20 mouse cellular contexts compared by ENCODE assay signal in the genomic region with DNA sequence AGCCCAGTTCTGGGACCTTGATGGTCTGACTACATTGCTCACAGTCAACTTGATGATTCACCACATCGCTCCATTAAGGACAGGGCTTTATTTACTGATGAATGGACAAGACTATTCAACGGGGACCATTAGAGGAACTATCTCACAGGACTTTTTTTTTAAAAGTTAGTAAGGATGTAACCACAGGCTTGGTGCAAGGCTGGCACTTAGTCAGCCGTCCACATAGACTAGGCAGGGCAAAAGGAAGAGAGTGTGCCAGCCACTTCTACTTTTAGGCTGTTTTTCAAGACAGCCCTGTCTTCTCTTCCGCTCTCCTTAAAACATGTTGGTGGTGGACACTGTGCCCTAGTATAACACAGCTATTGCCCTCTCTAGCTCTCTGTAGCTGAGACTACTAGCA.
A peak's percentile ranks its signal among the peaks of the same experiment; 100 is the strongest.
DNase-seq lines count a peak whose midpoint lies in the region; ATAC-seq and TF ChIP-seq lines count a peak whose summit lies in the region.
"Had no signal": no experiment of that assay in that cellular context is flagged by ENCODE, and none has a peak within 500 bp of the region (broad histone marks: within the 10 kb centered on the region; RNA-seq: fewer than 3 reads in every experiment).

No protein-coding gene starts in this region.

- TF ChIP-seq CTCF in forebrain, postnatal 0 days (IDR thresholded peaks at IDR 0.05; ENCODE audit: low read depth) = no peak

- no peaks in the 10 kb centered on the region for H3K79me2 ChIP-seq in macrophage (ENCODE audit: inconsistent target)

- no peaks in the 10 kb centered on the region for H3K4me1 ChIP-seq in forebrain, postnatal 0 days (ENCODE audit: insufficient read depth)
- H3K4me1 ChIP-seq: embryonic facial prominence, embryonic 12.5 days; limb, embryonic 15.5 days had no signal

- H3K4me2 ChIP-seq in forebrain, postnatal 0 days (ENCODE audit: low read depth) = no peak overlapping the region
- H3K4me2 ChIP-seq: embryonic facial prominence, embryonic 12.5 days; hindbrain, embryonic 13.5 days; limb, embryonic 15.5 days; midbrain, embryonic 13.5 days had no signal

- H3K9ac ChIP-seq in forebrain, postnatal 0 days = no peak overlapping the region
- H3K9ac ChIP-seq: embryonic facial prominence, embryonic 12.5 days; hindbrain, embryonic 13.5 days; limb, embryonic 15.5 days; midbrain, embryonic 13.5 days had no signal

- ATAC-seq in forebrain, postnatal 0 days = no peak
- ATAC-seq: activated CD4-positive, CD25-positive, alpha-beta regulatory T cell, adult 4 months; CD4-positive, CD25-positive, alpha-beta regulatory T cell, adult 4 months; midbrain, embryonic 13.5 days had no signal

- peak; percentile 8 for DNase-seq in left cerebral cortex, adult 11 months (ENCODE audit: low spot score)
- no peak for DNase-seq in left cerebral cortex, adult 18-20 months (ENCODE audit: low spot score in 2 of 2)
- DNase-seq in 416B (ENCODE audit: low read depth) = peak; percentile 64
- DNase-seq in Muller cell, postnatal 12 days (ENCODE audit: inconsistent ontology term) = peak; percentile 45
- DNase-seq in urinary bladder, postnatal 4 days (ENCODE audit: low spot score in 2 of 2) = no peak
- no peak for DNase-seq in forebrain, postnatal 0 days
- no peak for DNase-seq in spleen, postnatal 14 days (ENCODE audit: low spot score in 2 of 2)
- DNase-seq: cerebellum, adult 11 months; cerebellum, postnatal 36 days; kidney, adult 11 months; kidney, postnatal 14 days; thymus, adult 18-20 months had no signal

- H3K36me3 ChIP-seq in macrophage (ENCODE audit: inconsistent target) = no peaks in the 10 kb centered on the region
- no peaks in the 10 kb centered on the region for H3K36me3 ChIP-seq in forebrain, postnatal 0 days (ENCODE audit: insufficient read depth)
- H3K36me3 ChIP-seq: embryonic facial prominence, embryonic 12.5 days; hindbrain, embryonic 13.5 days; limb, embryonic 15.5 days; midbrain, embryonic 13.5 days had no signal

- peak overlapping the region; percentile 96 for H3K27ac ChIP-seq in macrophage
- H3K27ac ChIP-seq in forebrain, postnatal 0 days (ENCODE audit: low read depth, low read length) = no peak overlapping the region
- H3K27ac ChIP-seq: embryonic facial prominence, embryonic 12.5 days; hindbrain, embryonic 13.5 days; limb, embryonic 15.5 days; midbrain, embryonic 13.5 days had no signal

- peak overlapping the region; percentile 13 for H3K4me3 ChIP-seq in macrophage (ENCODE audit: inconsistent target)
- H3K4me3 ChIP-seq in forebrain, postnatal 0 days (ENCODE audit: low read depth, low read length) = no peak overlapping the region
- H3K4me3 ChIP-seq: embryonic facial prominence, embryonic 12.5 days; hindbrain, embryonic 13.5 days; left cerebral cortex, adult 2 months; limb, embryonic 15.5 days; midbrain, embryonic 13.5 days had no signal

- 2% methylated on average over 4 of the region's 4 CpGs for WGBS in macrophage (ENCODE audit: missing documents)
- 96% methylated on average over 4 of the region's 4 CpGs for WGBS in forebrain, postnatal 0 days

- H3K27me3 ChIP-seq in forebrain, postnatal 0 days (ENCODE audit: insufficient read depth, low read length) = no peaks in the 10 kb centered on the region
- H3K27me3 ChIP-seq: embryonic facial prominence, embryonic 12.5 days; hindbrain, embryonic 13.5 days; limb, embryonic 15.5 days; midbrain, embryonic 13.5 days had no signal

- H3K9me3 ChIP-seq in forebrain, postnatal 0 days (ENCODE audit: low read length) = no peaks in the 10 kb centered on the region
- H3K9me3 ChIP-seq: embryonic facial prominence, embryonic 12.5 days; hindbrain, embryonic 13.5 days; limb, embryonic 15.5 days; midbrain, embryonic 13.5 days had no signal

Comparison
In these comparisons a context has a peak if more than half of its experiments do, and no peak if none do; other contexts are left out.
1. DNase-seq: peak in left cerebral cortex, adult 11 months (single experiment), 416B (single experiment) and Muller cell, postnatal 12 days (single experiment); none in left cerebral cortex, adult 18-20 months (0 of 2), urinary bladder, postnatal 4 days (0 of 2), forebrain, postnatal 0 days (single experiment) and spleen, postnatal 14 days (0 of 2).